Comparison of ENCODE assay signal across 6 mouse cellular contexts in the genomic region with DNA sequence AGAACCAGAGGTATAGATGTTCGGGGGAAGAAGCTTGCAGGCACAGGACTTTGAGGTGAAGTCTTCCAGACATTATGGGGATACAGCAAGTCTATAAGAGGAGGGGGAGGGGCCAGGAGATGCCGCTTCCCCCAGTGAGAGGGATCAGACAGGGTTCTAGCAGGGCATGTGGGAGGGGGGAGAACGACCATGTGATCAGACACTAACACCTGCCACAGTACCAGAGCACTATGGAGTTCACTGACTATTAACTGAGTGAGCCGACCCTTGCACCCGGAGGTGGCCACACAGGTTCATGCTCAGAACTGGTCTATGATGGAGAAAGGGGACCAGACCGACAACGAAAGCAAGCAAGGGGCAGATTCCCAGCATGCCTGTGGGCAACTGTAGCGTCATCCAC.
"Had no signal": no experiment of that assay in that cellular context is flagged by ENCODE, and none has a peak within 500 bp of the region (broad histone marks: within the 10 kb centered on the region; RNA-seq: fewer than 3 reads in every experiment).

No protein-coding gene starts in this region.

- ATAC-seq: midbrain, embryonic 13.5 days had no signal

- H3K27ac ChIP-seq: liver, embryonic 13.5 days; midbrain, embryonic 13.5 days; stomach, postnatal 0 days had no signal

- H3K4me1 ChIP-seq: liver, embryonic 13.5 days had no signal

- H3K27me3 ChIP-seq: liver, embryonic 13.5 days; midbrain, embryonic 13.5 days had no signal

- H3K9me3 ChIP-seq: liver, embryonic 13.5 days; midbrain, embryonic 13.5 days had no signal

- H3K4me2 ChIP-seq: liver, embryonic 13.5 days; midbrain, embryonic 13.5 days had no signal

- DNase-seq: left cerebral cortex, postnatal 4 days; liver, embryonic 13.5 days; lung, adult 18-20 months; thymus, postnatal 4 days had no signal

- H3K9ac ChIP-seq: liver, embryonic 13.5 days; midbrain, embryonic 13.5 days had no signal

- H3K4me3 ChIP-seq: liver, embryonic 13.5 days; midbrain, embryonic 13.5 days had no signal

- H3K36me3 ChIP-seq: liver, embryonic 13.5 days had no signal
